Mouse (Mus musculus): Measurements from ENCODE around the gene Acap1. TPM values are rescaled to one million over a fixed set of nuclear protein-coding genes. Genes with fewer than 3 reads are reported as not detected.
"Not testable (repeated sequence)": the region's sequence is repeated elsewhere in the genome, so short reads cannot be mapped to it uniquely, and the experiment has no call there.

The Acap1 gene
- total RNA-seq, 1 experiment from 2014 or later, result 0.30 TPM

DNA sequence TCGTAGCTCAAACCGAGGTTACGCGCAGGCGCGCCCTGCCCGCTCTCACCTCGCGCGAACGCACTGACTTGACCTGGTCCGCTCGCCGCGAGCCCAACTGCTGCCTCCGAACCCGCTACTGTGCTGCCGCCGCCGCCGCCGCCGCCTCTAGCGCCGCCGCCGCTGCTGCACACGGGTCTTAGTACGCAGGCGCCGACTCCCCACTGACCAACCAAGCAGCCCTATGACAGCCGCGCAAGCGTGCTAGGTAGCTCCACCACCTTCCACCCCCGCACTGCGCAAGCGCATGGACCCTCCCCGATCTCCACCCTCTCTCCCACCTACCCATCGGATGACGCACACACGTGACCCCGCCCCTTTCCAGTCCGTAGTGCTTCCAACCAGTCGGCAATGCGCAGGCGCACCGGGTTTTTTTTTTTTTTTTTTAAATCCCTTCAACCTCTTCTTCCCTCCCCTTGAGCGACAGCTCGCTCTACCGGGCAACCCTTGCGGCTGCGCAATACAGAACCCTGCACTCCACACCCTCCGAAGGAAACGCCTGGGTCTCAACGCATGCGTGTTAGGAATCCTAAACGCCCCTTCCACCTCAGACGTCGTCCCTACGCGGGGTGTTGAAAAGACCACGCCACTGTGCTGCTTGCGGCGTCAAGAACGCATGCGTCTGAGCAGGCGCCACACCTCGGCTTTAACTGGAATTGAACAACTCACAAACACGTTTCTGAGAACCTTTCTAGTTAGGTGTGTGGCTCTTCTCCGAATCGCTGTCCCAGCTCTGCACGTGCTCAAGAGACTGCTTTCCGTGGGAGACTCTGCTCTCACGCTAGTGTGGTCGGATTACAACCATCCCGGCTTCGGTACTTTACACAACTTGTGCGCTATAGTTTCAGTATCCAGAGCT lies 26.0 kb upstream of the Acap1 start, which contains the start of gene Eif5a:
TSS of gene Eif5a (minus strand) at position 845 of the 898 bp plus-strand sequence.
- DNase-seq, result peak; percentile 100

DNA sequence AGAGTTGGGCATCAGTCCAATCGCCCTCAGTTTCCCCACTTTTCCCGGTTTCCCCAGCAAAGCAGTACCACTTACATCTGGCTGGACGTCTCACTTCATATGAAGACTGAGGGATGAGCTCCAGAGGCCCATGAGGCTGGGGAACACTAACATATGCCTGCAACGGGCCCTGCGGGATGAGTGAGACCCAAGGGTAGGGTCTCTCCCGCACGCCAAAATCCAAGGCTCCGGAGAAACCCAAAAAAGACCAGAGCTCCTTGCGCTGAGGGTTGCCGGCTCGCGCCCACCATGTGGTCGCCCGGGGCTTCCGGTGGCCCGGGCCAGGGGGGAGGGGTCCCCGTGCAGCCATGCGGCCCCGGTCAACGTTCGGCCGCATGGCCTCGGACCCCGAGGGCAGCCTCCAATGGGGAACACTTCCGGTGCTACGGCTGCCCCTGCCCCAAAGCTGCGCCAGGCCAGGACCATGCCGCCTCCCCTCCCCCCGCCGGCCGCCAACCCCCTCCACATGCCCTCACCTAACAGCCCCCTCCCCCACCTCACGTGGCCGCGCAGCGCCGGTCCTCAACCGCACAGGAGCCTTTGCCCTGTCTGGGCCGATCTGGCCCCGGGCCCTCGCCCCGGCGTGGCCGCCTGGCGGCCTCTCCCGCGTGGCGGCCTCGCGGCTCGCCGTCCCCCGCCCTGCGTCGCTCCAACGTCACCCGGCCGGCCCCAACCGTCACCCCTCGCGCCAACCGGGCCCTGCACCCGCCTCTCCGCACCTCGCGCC lies 25.1 kb upstream of the Acap1 start:
- peak; percentile 62 for DNase-seq

DNA sequence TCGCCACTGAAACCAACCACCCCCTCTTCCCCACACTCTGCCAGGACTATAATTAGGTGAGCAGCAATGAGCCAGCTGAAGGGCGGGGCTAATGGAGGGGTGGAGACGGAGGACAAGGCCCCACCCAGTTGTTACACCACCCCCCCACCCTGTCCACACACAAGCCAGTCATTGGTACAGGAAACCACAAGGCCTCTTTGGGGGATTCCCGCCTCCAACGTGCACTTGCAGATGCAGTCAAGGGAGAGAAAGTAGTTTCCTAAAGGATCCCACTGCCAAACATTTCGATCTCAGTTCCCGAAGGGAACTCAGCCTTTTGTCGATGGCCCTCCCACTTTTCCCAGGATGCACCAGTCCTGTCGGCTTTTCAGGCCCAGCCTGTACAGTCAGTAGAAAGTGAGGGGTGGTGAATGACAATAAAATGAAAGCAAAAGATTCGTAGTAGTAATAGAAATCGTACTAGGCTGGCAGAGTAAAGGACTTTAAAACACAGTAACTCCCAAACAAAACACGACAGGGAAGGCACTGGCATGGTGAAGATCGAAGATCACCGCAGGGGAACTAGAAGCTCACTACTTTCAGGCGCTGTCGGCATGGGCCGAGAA lies 24.4 kb upstream of the Acap1 start:
- peak; percentile 80 for DNase-seq

DNA sequence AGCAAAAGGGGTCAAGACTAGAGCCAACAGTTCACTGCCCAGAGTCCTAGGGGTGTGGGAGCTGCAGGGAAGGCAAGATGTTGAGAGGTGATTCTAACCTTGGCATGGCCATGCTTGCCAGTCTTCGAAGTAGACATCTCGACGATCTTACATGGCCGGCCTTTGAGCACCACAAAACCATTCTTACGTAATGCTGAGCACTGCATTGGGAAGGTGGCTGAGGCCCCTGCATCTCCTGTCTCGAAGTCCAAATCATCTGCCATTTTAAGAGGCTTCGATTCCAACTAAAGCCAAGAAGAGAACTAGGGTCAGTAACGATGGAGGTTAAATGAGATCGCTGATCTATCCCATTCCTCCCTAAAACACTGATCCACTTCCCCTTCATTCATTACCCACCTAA lies 23.7 kb upstream of the Acap1 start:
- no peak for DNase-seq

DNA sequence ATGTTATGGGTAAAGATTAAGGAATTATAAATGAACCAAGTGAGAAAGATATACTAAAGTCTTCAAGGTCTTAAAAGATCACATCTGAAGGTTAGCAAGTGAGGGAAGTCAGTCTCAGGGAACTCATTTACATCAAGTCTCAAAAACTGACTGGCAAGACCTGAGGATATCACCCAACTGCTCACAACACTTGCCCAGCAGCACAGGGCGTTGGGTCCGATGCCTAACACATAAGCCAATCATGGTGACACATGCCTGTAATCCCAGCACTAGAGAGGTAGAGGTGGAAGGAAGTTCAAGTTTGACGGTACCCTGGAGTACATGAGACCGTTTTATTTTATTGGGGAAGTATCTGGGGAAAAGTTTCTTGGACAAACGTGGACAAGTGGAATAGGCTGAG lies 22.8 kb upstream of the Acap1 start:
- DNase-seq, result no peak

DNA sequence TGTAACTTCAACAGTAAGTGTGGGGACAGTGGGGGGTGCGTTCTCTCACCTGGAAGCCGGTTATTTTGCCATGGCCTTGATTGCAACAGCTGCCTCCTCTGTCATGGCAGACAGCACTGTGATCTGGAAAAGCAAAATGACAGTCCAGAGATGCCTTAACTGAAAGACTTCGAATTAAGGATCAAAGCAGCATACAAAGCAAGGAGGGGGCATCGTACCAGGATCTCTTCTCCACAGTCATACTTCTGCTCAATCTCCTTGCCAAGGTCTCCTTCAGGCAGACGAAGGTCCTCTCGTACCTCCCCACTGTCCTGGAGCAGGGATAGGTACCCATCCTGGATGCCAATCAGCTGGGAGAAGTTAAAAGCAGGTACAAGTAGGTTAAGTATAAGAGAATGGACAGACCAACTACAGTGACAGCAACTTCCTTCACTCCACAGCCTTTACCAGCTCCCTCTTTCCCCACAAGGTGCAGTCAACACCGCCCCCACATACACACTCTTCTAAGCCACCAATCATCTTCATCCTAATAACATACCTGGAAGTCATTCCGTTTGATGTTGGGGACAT lies 22.1 kb upstream of the Acap1 start:
- DNase-seq, result no peak

DNA sequence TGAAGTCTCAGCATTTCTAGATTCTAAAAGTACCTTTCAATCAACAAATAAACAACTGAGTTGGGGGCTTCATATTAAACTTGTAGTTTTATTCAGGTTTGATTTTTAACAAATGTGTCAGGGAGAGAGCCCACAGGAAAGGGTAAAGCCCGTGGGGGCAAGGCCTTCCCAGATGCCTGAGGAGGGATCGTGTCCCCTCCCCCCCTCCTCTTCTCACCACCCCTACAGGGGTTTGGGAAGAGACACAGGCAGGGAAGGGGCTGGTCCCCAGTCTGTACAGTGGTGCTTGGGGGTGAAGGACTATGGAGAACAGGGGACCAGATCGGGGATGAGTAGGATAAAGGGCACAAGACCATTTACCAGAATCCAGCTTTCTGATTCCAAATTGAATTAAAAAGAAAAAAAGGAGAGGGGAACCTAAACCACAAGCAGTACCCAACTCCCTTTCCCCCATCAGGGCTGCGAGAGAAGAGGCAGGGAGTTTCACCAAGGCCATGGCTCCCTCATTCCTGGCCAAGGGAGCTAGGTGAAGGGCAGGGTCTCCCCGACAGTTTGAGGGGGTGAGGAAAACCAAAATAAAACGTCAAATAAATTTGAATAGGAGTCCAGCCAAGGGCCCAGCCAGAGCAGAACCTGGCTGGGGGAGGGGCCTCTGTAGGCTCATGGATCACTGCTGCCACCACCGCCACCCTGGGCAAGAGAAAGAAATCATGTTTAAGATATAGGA lies 21.5 kb upstream of the Acap1 start:
- not testable (repeated sequence) for DNase-seq

DNA sequence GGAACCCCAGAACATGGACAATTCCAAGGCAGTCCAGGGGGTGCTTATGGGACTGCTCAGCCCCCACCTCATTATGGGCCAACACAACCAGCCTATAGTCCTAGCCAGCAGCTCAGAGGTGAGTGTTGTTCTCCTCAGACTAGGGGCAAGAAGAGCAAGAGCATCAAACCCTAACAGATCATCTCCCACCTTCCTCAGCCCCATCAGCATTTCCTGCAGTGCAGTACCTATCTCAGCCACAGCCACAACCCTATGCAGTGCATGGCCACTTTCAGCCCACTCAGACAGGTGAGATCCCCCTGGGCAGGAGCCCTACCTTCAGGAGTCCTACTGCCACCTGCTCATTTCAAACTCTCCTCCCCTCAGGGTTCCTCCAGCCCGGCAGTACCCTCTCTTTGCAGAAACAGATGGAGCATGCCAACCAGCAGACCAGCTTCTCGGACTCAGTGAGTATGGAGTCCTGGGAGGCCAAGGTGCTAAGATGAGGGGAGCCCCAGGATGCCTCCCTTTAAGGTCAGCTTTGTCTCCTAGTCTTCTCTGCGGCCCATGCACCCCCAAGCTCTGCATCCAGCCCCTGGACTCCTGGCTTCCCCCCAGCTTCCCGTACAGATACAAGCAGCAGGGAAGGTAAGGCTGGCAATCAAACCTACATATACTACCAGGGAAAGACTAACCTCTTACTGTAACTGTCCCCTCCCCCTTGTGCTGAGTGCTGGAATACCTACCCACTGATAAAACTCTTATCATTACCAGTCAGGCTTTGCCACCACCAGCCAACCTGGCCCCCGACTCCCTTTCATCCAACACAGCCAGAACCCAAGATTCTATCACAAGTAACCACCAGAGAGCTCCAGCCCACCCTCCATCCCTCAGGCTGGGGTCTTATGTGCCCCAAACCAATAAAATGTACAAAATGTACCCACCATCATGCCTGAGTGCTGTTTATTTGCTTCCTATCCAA lies 20.6 kb upstream of the Acap1 start:
- DNase-seq, result no peak

DNA sequence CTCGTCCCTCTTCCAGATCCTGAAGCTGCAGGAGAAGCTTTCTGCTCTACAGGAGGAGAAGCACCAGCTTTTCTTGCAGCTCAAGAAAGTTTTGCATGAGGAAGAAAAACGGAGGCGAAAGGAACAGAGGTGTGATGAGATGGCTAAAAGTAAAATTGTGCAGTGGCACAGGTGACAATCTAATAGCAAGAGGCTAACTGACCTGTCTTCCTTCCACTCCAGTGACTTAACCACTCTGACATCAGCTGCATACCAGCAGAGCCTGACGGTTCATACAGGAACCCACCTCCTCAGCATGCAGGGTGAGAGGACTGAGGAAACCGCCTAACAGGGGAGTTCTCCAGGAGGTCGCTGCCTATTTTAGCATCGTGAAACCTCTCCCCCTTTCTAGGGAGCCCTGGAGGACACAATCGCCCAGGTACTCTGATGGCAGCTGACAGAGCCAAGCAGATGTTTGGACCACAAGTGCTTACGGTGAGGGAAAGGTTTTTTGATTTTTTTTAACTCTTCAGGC lies 19.6 kb upstream of the Acap1 start:
- no peak for DNase-seq

DNA sequence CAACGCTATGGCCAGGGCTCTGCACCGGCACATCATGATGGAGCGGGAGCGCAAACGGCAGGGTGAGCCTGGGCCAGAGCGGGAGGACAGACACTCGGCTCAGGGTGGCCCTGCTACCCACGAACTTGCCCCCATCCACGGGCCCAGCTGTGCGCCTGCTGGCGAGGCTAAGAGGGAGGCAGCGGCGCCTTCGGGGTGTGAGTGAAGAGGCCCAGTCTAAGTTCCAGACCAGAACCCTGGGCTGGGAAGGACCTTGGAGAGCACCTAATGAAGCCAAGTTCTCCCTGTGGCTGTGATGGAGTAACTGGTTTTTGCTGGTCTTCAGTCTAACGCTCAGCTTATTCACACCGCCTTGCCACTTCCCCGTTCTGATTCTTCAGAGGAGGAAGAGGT lies 19.0 kb upstream of the Acap1 start:
- no peak for DNase-seq

DNA sequence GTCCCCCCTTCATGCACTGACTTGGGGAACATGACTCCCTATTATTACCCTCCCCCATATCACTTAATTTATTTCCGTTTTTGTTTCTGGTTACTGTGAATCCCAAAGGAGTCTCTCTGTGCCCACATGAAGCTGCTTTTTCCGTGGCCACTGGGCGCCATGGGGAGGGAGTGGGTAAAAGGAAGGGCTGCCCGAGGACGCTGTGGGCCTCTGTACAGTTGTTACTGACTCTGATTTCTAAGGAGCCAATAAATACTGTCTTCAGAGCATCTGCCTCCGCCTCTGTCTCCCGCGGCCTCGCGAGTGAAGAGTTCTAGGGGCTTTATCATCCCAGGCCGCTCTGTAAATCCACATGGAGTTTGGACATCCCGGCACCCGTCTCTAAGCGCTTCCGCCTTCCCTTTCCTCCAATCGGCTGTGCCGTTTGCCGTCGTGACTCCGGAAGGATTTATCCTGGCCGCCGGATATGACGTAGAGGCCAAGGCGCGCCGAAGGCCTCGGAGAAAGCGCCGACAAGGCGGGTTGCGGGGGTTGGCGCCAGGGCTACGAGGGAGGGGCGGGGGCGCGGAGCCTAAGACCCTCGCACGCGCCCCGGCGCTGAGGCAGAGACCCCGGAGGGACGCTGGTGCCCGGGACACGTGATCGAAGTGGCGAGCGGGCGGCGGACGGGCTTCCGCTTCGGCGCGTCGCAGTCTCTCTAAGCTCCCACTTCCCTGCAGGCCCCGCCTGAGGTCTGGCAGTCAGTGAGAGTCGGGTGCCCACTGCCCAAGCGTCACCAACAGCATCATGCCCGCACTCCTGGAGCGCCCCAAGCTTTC lies 18.4 kb upstream of the Acap1 start, which contains the start of gene Gps2:
TSS of gene Gps2 (plus strand) at position 335 of the 818 bp plus-strand sequence.
- DNase-seq, result peak; percentile 91

DNA sequence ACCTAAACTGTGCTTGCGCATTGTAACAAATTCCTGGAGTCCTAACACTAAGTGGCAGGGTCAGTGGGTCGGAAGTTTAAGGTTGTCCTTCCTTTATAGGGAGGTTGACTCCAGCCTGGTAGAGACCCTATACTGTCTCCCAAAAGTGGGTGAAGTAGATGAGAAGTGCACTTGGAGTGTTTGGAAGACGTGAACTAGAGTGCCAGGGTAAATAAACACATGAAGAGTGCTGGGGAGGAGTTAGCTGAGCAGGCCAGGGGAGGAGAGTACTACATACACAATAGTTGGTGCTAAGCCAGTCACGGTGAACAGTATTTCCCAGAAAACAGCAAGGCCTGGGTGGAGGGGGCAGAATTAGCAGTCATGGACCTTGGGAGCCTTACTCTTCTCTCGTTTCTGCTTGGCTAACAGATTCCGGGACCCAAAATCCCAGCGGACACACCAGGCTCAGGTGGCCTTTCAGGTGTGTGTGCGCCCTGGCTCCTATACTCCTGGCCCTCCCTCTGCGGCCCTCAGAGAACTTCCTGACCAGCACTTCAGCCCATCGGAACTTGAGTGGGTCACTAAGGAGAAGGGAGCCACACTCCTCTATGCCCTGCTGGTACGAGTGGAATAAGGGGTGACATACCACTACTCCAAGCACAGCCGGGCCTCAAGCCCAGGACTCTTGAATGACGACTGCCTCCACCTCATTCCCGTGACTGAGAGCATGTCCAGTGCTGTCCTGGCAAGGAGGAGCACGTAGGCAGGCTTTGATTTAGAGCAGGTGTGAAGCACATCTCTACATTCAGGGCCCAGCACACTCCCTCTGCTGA lies 17.6 kb upstream of the Acap1 start:
- DNase-seq, result no peak

DNA sequence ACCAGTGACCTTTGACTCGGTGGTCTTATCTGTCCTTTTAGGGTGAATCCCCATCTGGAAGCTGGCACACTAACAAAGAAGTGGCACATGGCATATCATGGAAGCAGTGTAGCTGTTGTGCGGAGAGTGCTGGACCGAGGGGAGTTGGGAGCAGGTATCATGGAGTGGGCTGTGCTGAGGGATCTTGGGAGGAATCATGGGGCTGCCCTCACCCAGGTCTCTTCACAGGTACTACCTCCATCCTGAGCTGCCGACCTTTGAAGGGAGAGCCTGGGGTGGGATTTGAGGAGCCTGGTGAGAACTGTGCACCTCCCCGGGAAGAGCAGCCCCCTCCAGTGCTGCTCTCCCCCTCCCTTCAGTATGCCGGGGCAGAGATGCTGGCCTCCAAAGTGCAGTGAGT lies 16.4 kb upstream of the Acap1 start:
- no peak for DNase-seq

DNA sequence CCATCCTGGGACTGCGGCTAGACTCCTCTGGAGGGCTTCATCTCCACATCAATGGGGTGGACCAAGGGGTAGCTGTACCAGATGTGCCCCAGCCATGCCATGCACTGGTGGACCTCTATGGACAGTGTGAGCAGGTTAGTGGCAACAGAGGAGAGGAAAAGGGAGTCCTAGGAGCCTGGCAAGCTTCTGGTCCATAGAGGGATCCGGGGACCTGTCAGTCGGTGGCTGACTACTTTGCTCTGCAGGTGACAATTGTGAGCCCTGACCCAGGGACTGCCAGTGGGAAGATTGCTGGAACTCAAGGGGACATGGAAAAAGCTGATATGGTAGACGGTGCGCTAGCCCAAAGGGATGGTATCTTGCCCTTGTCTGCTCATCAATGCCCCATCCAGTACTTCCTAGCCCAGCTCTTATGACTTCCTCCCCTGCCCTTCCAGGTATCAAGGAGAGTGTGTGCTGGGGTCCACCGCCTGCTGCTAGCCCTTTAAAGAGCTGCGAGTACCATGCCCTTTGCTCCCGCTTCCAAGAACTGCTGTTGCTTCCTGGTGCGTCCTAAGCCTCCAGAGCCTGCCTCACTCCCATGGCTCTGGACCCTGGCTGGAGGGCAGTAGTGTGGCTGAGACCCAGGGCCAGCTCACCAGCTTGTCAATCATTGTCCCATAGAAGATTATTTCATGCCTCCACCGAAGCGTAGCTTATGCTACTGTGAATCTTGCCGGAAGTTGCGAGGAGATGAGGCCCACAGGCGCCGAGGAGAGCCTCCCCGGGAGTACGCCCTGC lies 15.6 kb upstream of the Acap1 start:
- no peak for DNase-seq

DNA sequence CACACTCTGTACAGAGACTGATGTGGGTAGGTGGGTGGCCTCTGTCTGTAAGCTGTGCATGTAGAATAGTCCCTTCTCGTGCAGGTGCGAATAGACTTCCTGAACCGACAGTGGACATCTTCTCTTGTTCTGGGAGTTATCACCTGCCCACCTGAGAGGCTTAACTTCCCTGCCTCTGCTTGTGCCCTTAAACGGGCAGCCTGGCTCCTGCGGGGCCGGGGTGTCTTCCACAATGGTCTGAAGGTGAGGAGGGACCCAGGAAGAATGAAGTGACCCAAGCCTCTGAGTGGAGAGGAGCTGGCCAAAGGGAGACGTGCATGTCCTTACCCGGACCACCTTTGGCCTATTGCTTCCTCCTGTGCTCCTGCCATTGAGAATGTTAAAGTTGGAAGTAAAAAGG lies 14.8 kb upstream of the Acap1 start:
- no peak for DNase-seq

DNA sequence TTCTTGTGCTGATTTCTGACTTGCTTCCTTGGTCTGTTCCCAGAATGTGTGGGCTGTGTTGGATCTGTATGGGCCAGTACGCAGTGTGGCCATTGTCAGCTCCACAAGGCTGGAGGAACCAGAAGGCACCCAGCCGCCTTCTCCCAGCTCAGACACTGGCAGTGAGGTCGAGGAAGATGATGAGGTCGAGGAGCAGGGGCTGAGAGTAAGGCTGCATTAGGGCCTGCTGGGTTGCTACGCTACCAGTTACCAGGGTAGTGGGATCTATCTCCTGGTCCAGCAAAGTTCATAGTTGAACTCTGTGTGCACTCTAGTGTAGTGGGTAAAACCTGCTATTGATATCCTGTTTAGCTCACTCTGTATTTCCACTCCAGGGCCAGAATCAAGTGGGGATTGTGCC lies 13.8 kb upstream of the Acap1 start:
- DNase-seq, result no peak

DNA sequence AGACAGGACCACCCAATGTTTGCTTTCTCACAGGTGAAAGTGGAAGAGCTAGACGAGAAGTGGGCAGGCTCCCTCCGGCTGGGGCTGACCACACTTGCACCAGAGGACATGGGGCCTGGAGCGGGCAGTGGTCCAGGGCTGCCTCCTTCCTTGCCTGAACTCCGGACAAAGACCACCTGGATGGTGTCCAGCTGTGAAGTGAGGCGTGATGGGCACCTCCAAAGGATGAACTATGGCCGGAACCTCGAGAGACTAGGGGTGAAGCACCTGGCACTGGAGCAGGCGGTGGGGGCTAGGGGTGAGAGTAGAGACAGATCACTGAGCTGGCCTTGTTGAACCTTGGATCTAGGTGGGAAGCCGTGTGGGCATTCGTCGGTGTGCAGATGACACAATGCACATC lies 13.3 kb upstream of the Acap1 start:
- no peak for DNase-seq

DNA sequence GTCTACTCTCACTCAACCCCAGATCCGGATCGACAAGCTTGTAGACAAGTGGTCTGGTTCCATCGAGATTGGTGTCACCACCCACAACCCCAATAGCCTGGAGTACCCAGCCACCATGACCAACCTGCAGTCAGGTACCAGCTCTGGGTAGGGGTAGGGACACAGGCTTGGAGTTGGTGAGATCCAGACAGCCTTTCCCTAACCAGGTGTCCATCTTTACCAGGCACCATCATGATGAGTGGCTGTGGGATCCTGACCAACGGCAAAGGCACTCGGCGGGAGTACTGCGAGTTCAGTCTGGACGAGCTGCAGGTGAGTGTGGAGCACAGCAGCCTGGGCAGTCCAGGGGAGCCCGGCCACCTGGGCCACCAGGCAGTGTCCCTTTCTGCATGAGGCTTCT lies 9.0 kb upstream of the Acap1 start:
- DNase-seq, result no peak

All from adrenal gland, postnatal 25 days (tissue).